Mouse (Mus musculus) C2C12 (cell line): Measurements from ENCODE around the gene Cox20. TPM values are rescaled to one million over a fixed set of nuclear protein-coding genes. Genes with fewer than 3 reads are reported as not detected.

Source experiments
- H3K27me3 ChIP-seq: one replicate; pipeline ENCODE4 v1.6.1; 2011; ENCODE audit not compliant: control insufficient read depth, insufficient read depth, insufficient read length
- H3K36me3 ChIP-seq: one replicate; pipeline ENCODE4 v1.6.1; 2011; ENCODE audit not compliant: control insufficient read depth, insufficient read depth
- H3K4me3 ChIP-seq: one replicate; pipeline ENCODE4 v1.5.1; 2011; ENCODE audit warnings: mild to moderate bottlenecking, control low read depth; ENCODE audit not compliant: poor library complexity, insufficient read depth, severe bottlenecking
- H3K79me2 ChIP-seq: one replicate; pipeline ENCODE4 v1.6.1; 2011; ENCODE audit not compliant: control insufficient read depth, insufficient read depth
- H3K79me3 ChIP-seq: one replicate; pipeline ENCODE4 v1.6.1; 2011; ENCODE audit warnings: low read depth, control low read depth
- H3ac ChIP-seq: one replicate; pipeline ENCODE3; 2011; ENCODE audit warnings: low read depth; ENCODE audit not compliant: control insufficient read depth, insufficient read length
- CEBPB ChIP-seq: IDR thresholded peaks from one replicate; pipeline ENCODE4 v1.6.1; 2011; ENCODE audit warnings: low read depth, mild to moderate bottlenecking, control low read depth, moderate library complexity
- CTCF ChIP-seq: IDR thresholded peaks from one replicate; pipeline ENCODE4 v1.5.1; 2011; ENCODE audit not compliant: control insufficient read depth, insufficient read depth, insufficient read length
- FOSL1 ChIP-seq: IDR thresholded peaks from one replicate; pipeline ENCODE4 v1.8.0; 2011; ENCODE audit warnings: mild to moderate bottlenecking, low read length; ENCODE audit not compliant: poor library complexity, insufficient read depth, severe bottlenecking
- MAX ChIP-seq: IDR thresholded peaks from one replicate; pipeline ENCODE4 v1.6.1; 2011; ENCODE audit warnings: mild to moderate bottlenecking, control low read depth
- MYOD1 ChIP-seq: IDR thresholded peaks from one replicate; pipeline ENCODE4 v1.6.1; 2011; ENCODE audit warnings: low read depth; ENCODE audit not compliant: control insufficient read depth, insufficient read length
- MYOG ChIP-seq: IDR thresholded peaks from one replicate; pipeline ENCODE4 v1.6.1; 2011; ENCODE audit not compliant: control insufficient read depth, insufficient read length; ENCODE audit errors: extremely low read depth
- USF1 ChIP-seq: IDR thresholded peaks from one replicate; pipeline ENCODE4 v1.6.1; 2011; ENCODE audit warnings: low read depth, mild to moderate bottlenecking, control low read depth, moderate library complexity
- microRNA-seq: library from miRNA; unstranded; fragments of <30 nt; microRNA quantifications from one replicate; pipeline ENCODE4, GENCODE M21; 2019; ENCODE audit warnings: borderline microRNAs expressed
- polyA plus RNA-seq: library from polyadenylated mRNA; unstranded; fragments of >200 nt; fragmentation: generic; extraction: Trizol; gene quantifications from one replicate; pipeline ENCODE4 v1.2.1, GENCODE M21; 2012; ENCODE audit warnings: missing spikeins

Gene Cox20
- polyA plus RNA-seq, 1 experiment, result 40.8 TPM

GRCm38 (mm10) chr1:178369272-178369651, 50.3 kb downstream of the Cox20 start:
- no peak for TF ChIP-seq USF1
- TF ChIP-seq MAX, result no peak
- no peak for TF ChIP-seq CEBPB
- TF ChIP-seq MYOD1, result no peak
- TF ChIP-seq CTCF, result no peak
- TF ChIP-seq FOSL1, result no peak
- no peak for TF ChIP-seq MYOG
- peak overlapping the region; percentile 36 for H3K4me3 ChIP-seq
- peak overlapping the region; percentile 69 for H3ac ChIP-seq
- H3K36me3 ChIP-seq, result no peaks in the 10 kb centered on the region
- H3K79me2 ChIP-seq, result no peaks in the 10 kb centered on the region
- H3K27me3 ChIP-seq, result no peaks in the 10 kb centered on the region
- H3K79me3 ChIP-seq, result no peaks in the 10 kb centered on the region

Small RNA genes lying within 50 kb of the gene (microRNA-seq; reads per million reads assigned to microRNA genes)
- gene Gm27458, result not detected

Other genes with a start within 250 kb of the Cox20 start
- gene Desi2, start 131.7 kb upstream of the Cox20 start, polyA plus RNA-seq, result 10.1 TPM
- gene Hnrnpu, start 18.7 kb downstream of the Cox20 start, polyA plus RNA-seq, result 169 TPM
- gene Efcab2, start 87.0 kb downstream of the Cox20 start, polyA plus RNA-seq, result 0.25 TPM
- gene Kif26b, start 210.0 kb downstream of the Cox20 start, polyA plus RNA-seq, result 1.8 TPM